Mouse (Mus musculus): ENCODE results near the gene Vbp1. TPM values are rescaled to one million over a fixed set of nuclear protein-coding genes. Genes with fewer than 3 reads are reported as not detected.

The Vbp1 gene
- 227 TPM for polyA plus RNA-seq (2014; fragmentation: Illumina TruSeq; extraction: RNeasy Lipid Tissue Mini Kit (QIAGEN cat#74804); ENCODE audit: low replicate concordance)

DNA sequence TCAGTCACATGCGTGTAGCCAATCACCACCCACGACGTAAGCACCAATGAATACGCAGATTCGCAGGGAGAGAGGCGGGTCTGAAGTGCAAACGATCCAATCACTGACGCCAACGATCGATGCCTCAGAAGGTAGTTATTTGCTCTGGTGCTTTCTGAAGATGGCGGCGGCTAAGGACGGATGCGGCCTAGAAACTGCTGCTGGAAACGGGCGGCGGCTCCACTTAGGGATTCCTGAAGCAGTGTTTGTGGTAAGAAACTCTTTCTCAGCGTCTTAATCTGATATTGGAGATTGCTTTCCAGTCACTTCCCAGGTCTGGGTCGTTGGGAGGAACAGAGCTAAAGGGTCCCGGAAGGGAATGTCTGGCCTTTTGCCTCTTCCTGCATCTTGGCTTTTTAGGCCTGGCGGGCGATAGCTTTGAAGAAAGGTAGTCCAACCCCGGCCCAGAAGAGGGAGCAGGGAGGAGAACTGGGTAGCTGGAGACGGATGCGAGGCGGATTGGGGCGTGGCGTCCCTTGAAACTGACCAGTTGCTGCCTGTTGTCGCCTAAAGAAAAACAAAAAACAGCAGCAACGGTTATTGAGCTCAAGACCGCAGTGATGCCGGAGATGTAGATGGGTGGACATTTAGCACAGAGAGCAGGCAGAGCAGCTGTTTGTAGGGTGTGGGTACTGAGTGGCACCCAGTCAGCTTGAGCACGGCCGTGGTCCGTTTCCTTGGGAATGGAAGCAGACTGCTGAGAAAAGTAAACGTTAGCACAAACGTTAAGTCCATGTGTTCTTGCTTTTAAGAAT, at the start of gene Vbp1:
Gene Vbp1, plus strand, starts transcription at position 121 of the 794 bp plus-strand sequence.

DNA sequence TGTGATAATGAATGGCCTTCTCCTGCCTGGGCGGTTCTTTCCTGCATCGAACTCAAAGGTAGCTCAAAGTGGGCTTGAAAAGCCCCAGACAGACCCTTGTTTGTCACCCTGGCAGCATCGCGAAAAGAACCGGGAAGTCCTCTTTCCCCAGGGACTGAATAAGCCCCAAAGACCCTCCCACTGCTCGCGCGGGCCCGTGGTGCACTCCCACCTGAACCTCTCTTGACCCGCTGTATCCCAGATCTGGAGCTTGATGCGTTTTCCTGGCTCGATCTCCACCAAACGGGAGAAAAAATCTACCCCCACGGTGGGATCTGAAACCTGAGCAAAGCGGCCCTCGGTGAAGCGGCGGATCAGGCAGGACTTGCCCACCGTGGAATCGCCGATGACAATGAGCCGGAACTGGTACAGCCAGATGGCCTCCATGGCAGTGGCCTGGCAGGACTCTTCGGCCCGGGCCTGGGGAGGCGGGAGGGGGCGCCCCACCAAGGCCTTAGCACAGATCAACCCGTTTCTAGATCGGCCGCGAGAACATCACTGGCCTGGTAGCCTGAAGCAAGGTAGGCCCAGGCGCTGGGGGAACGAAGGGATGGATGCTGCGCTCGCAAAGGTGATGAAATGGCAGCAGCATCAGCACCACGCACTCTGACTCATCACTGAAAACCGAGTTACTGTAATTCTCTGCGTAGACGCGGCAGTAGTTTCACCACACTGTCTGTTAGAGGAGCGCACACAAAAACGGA, 63.7 kb downstream of the Vbp1 start, which contains the start of gene Rab39b:
Gene Rab39b, minus strand, starts transcription at position 650 of the 743 bp plus-strand sequence.

Other genes starting within 250 kb of the Vbp1 start
- 41.5 TPM for gene Fundc2, start 131.9 kb upstream of the Vbp1 start, polyA plus RNA-seq (2014; fragmentation: Illumina TruSeq; extraction: RNeasy Lipid Tissue Mini Kit (QIAGEN cat#74804); ENCODE audit: low replicate concordance)
- 0.85 TPM for gene F8, start 131.7 kb upstream of the Vbp1 start, polyA plus RNA-seq (2014; fragmentation: Illumina TruSeq; extraction: RNeasy Lipid Tissue Mini Kit (QIAGEN cat#74804); ENCODE audit: low replicate concordance)
- 54.4 TPM for gene Cmc4, start 97.7 kb upstream of the Vbp1 start, polyA plus RNA-seq (2014; fragmentation: Illumina TruSeq; extraction: RNeasy Lipid Tissue Mini Kit (QIAGEN cat#74804); ENCODE audit: low replicate concordance)
- gene Mtcp1, start 97.7 kb upstream of the Vbp1 start, polyA plus RNA-seq (2014; fragmentation: Illumina TruSeq; extraction: RNeasy Lipid Tissue Mini Kit (QIAGEN cat#74804); ENCODE audit: low replicate concordance) = 29.9 TPM
- 72.4 TPM for gene Brcc3, start 97.7 kb upstream of the Vbp1 start, polyA plus RNA-seq (2014; fragmentation: Illumina TruSeq; extraction: RNeasy Lipid Tissue Mini Kit (QIAGEN cat#74804); ENCODE audit: low replicate concordance)
- gene Rab39b, start 63.9 kb downstream of the Vbp1 start, polyA plus RNA-seq (2014; fragmentation: Illumina TruSeq; extraction: RNeasy Lipid Tissue Mini Kit (QIAGEN cat#74804); ENCODE audit: low replicate concordance) = 1.1 TPM